Mouse (Mus musculus) ES-Bruce4 (cell line): ENCODE results near the gene Dvl3.

ENCODE experiments used
- CTCF ChIP-seq: IDR thresholded peaks from one replicate; pipeline ENCODE4 v1.8.1; 2011; ENCODE audit warnings: low read depth, low read length
- EP300 ChIP-seq: IDR thresholded peaks from 2 replicates; pipeline ENCODE4 v1.6.1; 2011; ENCODE audit warnings: low read depth, low read length; ENCODE audit not compliant: insufficient read depth
- POLR2A ChIP-seq: IDR thresholded peaks from one replicate; pipeline ENCODE4 v1.8.1; 2011; ENCODE audit warnings: low read length; ENCODE audit not compliant: insufficient read depth

DNA sequence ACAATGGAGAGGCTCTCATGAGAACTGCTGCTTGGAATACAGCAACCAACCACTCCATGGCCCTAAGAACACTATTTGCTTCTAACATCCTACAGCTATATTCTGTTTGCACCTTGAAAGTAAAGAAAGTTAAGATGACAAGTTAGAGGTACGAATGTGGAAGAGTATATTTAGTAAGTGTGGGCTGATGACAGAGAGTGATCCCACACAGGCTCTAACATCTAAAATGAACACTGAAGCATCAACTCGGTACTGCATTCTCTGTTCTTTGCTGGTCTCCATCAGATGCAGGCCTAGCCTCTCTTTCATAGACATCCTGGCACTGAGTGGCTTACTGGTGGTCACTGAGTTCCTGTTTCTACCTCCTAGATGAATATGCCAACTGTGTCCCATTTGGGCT lies 27.5 kb upstream of the Dvl3 start:
- TF ChIP-seq CTCF (no peak), POLR2A (no peak), EP300 (no peak)
